Mouse (Mus musculus) midbrain, embryonic 16.5 days (tissue): ENCODE results near the gene Bcl2a1c. TPM values are rescaled to one million over a fixed set of nuclear protein-coding genes. Genes with fewer than 3 reads are reported as not detected.
"Not testable (repeated sequence)": the region's sequence is repeated elsewhere in the genome, so short reads cannot be mapped to it uniquely, and the experiment has no call there.

Experiments
- ATAC-seq: fragments of 200-750 bp; cut with Nextera tagmentation; 2 replicates; pipeline ENCODE4 v1.8.0; 2017; ENCODE audit warnings: moderate TSS enrichment
- H3K27ac ChIP-seq: fragments of 300-500 bp; sonication (generic); 2 replicates; pipeline ENCODE4 v1.5.1; 2014; ENCODE audit warnings: mild to moderate bottlenecking, low read length, mixed read lengths
- H3K27me3 ChIP-seq: fragments of 300-500 bp; sonication (generic); 2 replicates; pipeline ENCODE4 v1.6.1; 2014; ENCODE audit warnings: low read depth, low read length, mixed read lengths; ENCODE audit not compliant: control insufficient read depth, insufficient read depth
- H3K36me3 ChIP-seq: fragments of 300-500 bp; sonication (generic); 2 replicates; pipeline ENCODE4 v1.6.1; 2014; ENCODE audit warnings: mild to moderate bottlenecking, low read length, moderate library complexity, mixed read lengths; ENCODE audit not compliant: control insufficient read depth, insufficient read depth
- H3K4me1 ChIP-seq: fragments of 300-500 bp; sonication (generic); 2 replicates; pipeline ENCODE4 v1.6.1; 2014; ENCODE audit warnings: mild to moderate bottlenecking, low read length, mixed read lengths; ENCODE audit not compliant: control insufficient read depth, insufficient read depth
- H3K4me2 ChIP-seq: fragments of 300-500 bp; sonication (generic); 2 replicates; pipeline ENCODE4 v1.6.1; 2014; ENCODE audit warnings: mild to moderate bottlenecking, low read length, mixed read lengths
- H3K4me3 ChIP-seq: fragments of 300-500 bp; sonication (generic); 2 replicates; pipeline ENCODE4 v1.5.1; 2014; ENCODE audit warnings: low read depth, mild to moderate bottlenecking, low read length, moderate library complexity, mixed read lengths
- H3K9ac ChIP-seq: fragments of 300-500 bp; sonication (generic); 2 replicates; pipeline ENCODE4 v1.6.1; 2014; ENCODE audit warnings: low read depth, low read length, mixed read lengths
- H3K9me3 ChIP-seq: fragments of 300-500 bp; sonication (generic); replicated peaks from 2 replicates; pipeline ENCODE4 v1.6.1; 2014; ENCODE audit warnings: mild to moderate bottlenecking, low read length, mixed read lengths; ENCODE audit not compliant: control insufficient read depth, poor library complexity, severe bottlenecking
- WGBS: fragments of 180-500 bp; shearing (Covaris S2); extraction: QIAGEN DNeasy Blood & Tissue Kit; methylation state at CpG from one replicate; pipeline ENCODE4 v1.1.7; 2014; 5-methylcytosine and 5-hydroxymethylcytosine counted together
- polyA plus RNA-seq: library from polyadenylated mRNA; unstranded; fragments of >200 nt; fragmentation: Nextera tagmentation; extraction: Ambion mirVana; gene quantifications from 2 replicates; pipeline ENCODE4 v1.2.1, GENCODE M21; 2015

The Bcl2a1c gene
- polyA plus RNA-seq, 1 experiment from 2014 or later = not detected

GRCm38 (mm10) chr9:114371717-114372116 lies 41.8 kb downstream of the Bcl2a1c start:
- WGBS = 21% methylated on average over 5 of the region's 5 CpGs
- not testable (repeated sequence) for H3K4me2 ChIP-seq, H3K9ac ChIP-seq, H3K27me3 ChIP-seq, H3K4me3 ChIP-seq, H3K9me3 ChIP-seq, H3K27ac ChIP-seq, H3K36me3 ChIP-seq, H3K4me1 ChIP-seq, ATAC-seq

- Histone ChIP-seq H3K4me2 (no peak overlapping the region), H3K36me3 (no peaks in the 10 kb centered on the region), H3K9me3 (no peaks in the 10 kb centered on the region), H3K9ac (no peak overlapping the region), H3K4me1 (no peaks in the 10 kb centered on the region), H3K4me3 (no peak overlapping the region), H3K27ac (no peak overlapping the region), H3K27me3 (no peaks in the 10 kb centered on the region)
- 91% methylated on average over 10 of the region's 10 CpGs for WGBS
- no peak for ATAC-seq
Measured at GRCm38 (mm10) chr9:114375276-114375962, 45.5 kb downstream of the Bcl2a1c start.

GRCm38 (mm10) chr9:114377168-114377567 lies 47.2 kb downstream of the Bcl2a1c start:
- H3K4me3 ChIP-seq = no peak overlapping the region
- no peak overlapping the region for H3K4me2 ChIP-seq
- H3K36me3 ChIP-seq = no peaks in the 10 kb centered on the region
- WGBS = 93% methylated on average over 10 of the region's 10 CpGs
- H3K4me1 ChIP-seq = no peaks in the 10 kb centered on the region
- H3K9ac ChIP-seq = no peak overlapping the region
- no peaks in the 10 kb centered on the region for H3K27me3 ChIP-seq
- ATAC-seq = no peak
- no peaks in the 10 kb centered on the region for H3K9me3 ChIP-seq
- H3K27ac ChIP-seq = no peak overlapping the region

GRCm38 (mm10) chr9:114379871-114380270 lies 49.9 kb downstream of the Bcl2a1c start:
- Histone ChIP-seq H3K9ac (no peak overlapping the region), H3K27ac (no peak overlapping the region), H3K9me3 (no peaks in the 10 kb centered on the region), H3K4me3 (no peak overlapping the region), H3K4me2 (no peak overlapping the region), H3K27me3 (no peaks in the 10 kb centered on the region), H3K36me3 (no peaks in the 10 kb centered on the region), H3K4me1 (no peaks in the 10 kb centered on the region)
- ATAC-seq = no peak
- WGBS = 85% methylated on average over 8 of the region's 12 CpGs

Other genes with a start within 250 kb of the Bcl2a1c start
- 18.9 and 20.5 TPM in 2 replicates for gene Crtap, start 60.5 kb downstream of the Bcl2a1c start, polyA plus RNA-seq
- 30.5 TPM in 2 replicates for gene Glb1, start 70.9 kb downstream of the Bcl2a1c start, polyA plus RNA-seq
- 9.6 and 10.8 TPM in 2 replicates for gene Tmppe, start 71.0 kb downstream of the Bcl2a1c start, polyA plus RNA-seq
- not detected in 2 replicates for gene Ccr4, start 174.8 kb downstream of the Bcl2a1c start, polyA plus RNA-seq
- not detected in 2 replicates for gene C130032M10Rik, start 185.6 kb downstream of the Bcl2a1c start, polyA plus RNA-seq
- gene Trim71, start 234.2 kb downstream of the Bcl2a1c start, polyA plus RNA-seq = 0.15 and 0.17 TPM in 2 replicates